Mouse (Mus musculus): Measurements from ENCODE around the gene Ablim1.
A peak's percentile ranks its signal among the peaks of the same experiment; 100 is the strongest.

Ablim1 gene

GRCm38 (mm10) chr19:57212406-57212805 is 102.3 kb downstream of the Ablim1 start:
- no peak for DNase-seq

- peak; percentile 55 for DNase-seq
These were observed 103.1 kb downstream of the Ablim1 start for GRCm38 (mm10) chr19:57211444-57212111.

- no peak for DNase-seq
These were observed 103.8 kb downstream of the Ablim1 start for GRCm38 (mm10) chr19:57210924-57211323.

GRCm38 (mm10) chr19:57204101-57204500 is 110.6 kb downstream of the Ablim1 start:
- DNase-seq: peak; percentile 42

- no peak for DNase-seq
These were observed 112.2 kb downstream of the Ablim1 start for GRCm38 (mm10) chr19:57202554-57202953.

- no peak for DNase-seq
These were observed 113.6 kb downstream of the Ablim1 start for GRCm38 (mm10) chr19:57201090-57201483.

GRCm38 (mm10) chr19:57200477-57201089 is 114.1 kb downstream of the Ablim1 start:
- peak; percentile 41 for DNase-seq

- DNase-seq: peak; percentile 34
These were observed 115.4 kb downstream of the Ablim1 start for GRCm38 (mm10) chr19:57199361-57199760.

GRCm38 (mm10) chr19:57198531-57198930 is 116.2 kb downstream of the Ablim1 start:
- DNase-seq: no peak

- DNase-seq: no peak
These were observed 116.7 kb downstream of the Ablim1 start for GRCm38 (mm10) chr19:57198029-57198428.

- DNase-seq: peak; percentile 87
These were observed 117.5 kb downstream of the Ablim1 start for GRCm38 (mm10) chr19:57197043-57197817.

- peak; percentile 30 for DNase-seq
These were observed 118.1 kb downstream of the Ablim1 start for GRCm38 (mm10) chr19:57196616-57197015.

GRCm38 (mm10) chr19:57195169-57195930 is 119.4 kb downstream of the Ablim1 start:
- DNase-seq: no peak

GRCm38 (mm10) chr19:57193958-57194357 is 120.8 kb downstream of the Ablim1 start:
- DNase-seq: peak; percentile 68

GRCm38 (mm10) chr19:57193382-57193781 is 121.3 kb downstream of the Ablim1 start:
- DNase-seq: no peak

- DNase-seq: no peak
These were observed 123.6 kb downstream of the Ablim1 start for GRCm38 (mm10) chr19:57191109-57191508.

- peak; percentile 56 for DNase-seq
These were observed 125.3 kb downstream of the Ablim1 start for GRCm38 (mm10) chr19:57189427-57189826.

- DNase-seq: no peak
These were observed 126.2 kb downstream of the Ablim1 start for GRCm38 (mm10) chr19:57188553-57188952.

GRCm38 (mm10) chr19:57185021-57185420 is 129.7 kb downstream of the Ablim1 start:
- DNase-seq: no peak

GRCm38 (mm10) chr19:57182938-57183720 is 131.6 kb downstream of the Ablim1 start:
- no peak for DNase-seq

- DNase-seq: peak; percentile 61
These were observed 132.7 kb downstream of the Ablim1 start for GRCm38 (mm10) chr19:57181852-57182528.

GRCm38 (mm10) chr19:57181317-57181716 is 133.4 kb downstream of the Ablim1 start:
- peak; percentile 36 for DNase-seq

Measured in kidney, postnatal 10 days (tissue).